Mouse (Mus musculus) G1E-ER4 (cell line): ENCODE data around the gene Vav1. TPM values are rescaled to one million over a fixed set of nuclear protein-coding genes. Genes with fewer than 3 reads are reported as not detected.

Experiments
- GATA1 ChIP-seq: IDR thresholded peaks from one replicate; pipeline ENCODE4 v1.8.0; 2012; ENCODE audit warnings: low read length, inconsistent platforms
- polyA plus RNA-seq: library from polyadenylated mRNA; stranded (reverse); fragments of >175 nt; gene quantifications from 2 replicates; pipeline ENCODE4 v1.2.3, GENCODE M21; 2012

The Vav1 gene
- polyA plus RNA-seq, result 38.8 and 39.8 TPM in 2 replicates

DNA sequence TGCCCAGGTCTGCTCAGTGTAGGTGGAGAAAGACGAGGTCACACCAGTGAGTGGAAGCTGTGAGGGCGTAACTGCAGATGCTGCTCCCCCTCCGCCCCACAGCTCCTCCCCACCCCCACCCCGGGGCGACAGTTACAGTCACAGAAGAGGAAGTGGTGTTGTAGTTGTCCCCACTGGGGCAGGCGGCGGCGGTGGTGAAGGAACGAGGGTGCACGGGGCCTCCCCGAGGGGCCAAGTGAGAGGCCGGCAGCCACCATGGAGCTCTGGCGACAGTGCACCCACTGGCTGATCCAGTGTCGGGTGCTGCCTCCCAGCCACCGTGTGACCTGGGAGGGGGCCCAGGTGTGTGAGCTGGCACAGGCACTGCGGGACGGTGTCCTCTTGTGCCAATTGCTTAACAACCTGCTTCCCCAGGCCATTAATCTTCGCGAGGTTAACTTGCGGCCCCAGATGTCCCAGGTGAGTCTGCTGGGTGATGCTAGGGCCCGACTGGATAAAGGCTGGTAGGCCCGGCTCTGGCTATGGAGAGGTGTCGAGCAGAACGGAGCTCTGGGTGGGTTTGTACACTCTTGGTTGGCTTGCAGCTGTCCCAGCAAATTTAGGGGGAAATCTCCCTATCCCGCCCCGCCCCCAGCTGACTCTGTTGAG, at the start of gene Vav1:
Gene Vav1 (plus strand): TSS at position 158 of the 648 bp plus-strand sequence.
- no peak for TF ChIP-seq GATA1

DNA sequence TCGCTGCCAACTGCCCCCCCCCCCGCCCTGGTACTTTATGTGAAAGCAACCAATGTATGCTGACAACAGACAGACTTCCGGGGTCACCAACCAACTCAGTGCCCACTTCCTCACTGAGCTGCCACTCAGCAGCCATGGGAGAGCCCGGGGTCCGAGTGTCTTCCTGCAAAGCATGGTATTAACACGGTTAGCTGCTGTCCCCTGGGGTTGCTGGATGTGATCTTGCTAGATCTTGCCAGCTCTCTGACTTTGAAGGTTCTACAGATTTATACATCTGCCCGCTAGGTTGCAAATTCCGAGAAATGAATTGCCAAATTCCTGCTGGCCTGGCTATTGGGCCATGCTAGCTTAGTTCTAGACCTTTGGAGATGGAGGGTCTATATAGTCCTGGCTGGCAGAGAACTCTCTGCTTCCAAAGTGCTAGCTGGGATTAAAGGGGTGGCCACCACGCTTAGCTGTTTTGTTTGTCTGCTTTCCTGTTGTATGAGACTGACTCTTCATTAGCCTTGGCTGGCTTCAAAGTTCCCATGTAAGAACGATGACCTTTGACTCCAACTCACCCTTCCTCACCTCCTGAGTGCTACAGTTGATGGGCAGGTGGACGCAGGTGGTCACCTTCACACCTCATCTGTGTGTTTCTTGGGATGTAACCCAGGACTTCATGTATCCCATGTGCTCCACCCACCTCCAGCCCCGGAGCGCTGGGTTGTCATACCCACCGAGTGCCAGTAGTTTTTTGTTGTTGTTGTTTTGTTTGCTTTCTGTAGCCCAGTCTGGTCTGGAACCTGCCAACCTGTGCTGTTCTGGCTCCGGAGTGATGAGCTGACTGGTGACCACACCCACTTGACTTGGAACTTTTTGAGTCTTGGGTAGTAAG, 48.8 kb upstream of the Vav1 start:
- TF ChIP-seq GATA1, result no peak

DNA sequence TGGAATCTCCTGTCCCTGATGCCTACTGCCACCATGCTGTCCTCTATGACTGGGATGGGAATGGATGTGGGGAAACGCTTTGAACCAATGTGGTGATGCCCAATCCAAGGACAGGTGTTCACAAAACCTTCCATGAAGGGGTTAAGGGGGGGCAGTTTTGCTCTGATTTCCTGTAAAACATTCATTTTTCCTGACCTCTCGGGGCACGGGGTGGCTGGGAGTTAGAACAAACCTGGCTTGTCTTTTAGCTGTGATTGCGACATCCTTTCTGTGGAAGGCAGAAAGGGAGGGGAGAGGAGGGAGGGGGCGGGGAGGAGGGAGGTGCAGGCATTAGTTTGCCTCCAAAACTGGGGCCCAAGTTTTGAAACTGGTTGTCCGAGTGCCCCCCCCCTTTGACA, 48.2 kb upstream of the Vav1 start:
- no peak for TF ChIP-seq GATA1

DNA sequence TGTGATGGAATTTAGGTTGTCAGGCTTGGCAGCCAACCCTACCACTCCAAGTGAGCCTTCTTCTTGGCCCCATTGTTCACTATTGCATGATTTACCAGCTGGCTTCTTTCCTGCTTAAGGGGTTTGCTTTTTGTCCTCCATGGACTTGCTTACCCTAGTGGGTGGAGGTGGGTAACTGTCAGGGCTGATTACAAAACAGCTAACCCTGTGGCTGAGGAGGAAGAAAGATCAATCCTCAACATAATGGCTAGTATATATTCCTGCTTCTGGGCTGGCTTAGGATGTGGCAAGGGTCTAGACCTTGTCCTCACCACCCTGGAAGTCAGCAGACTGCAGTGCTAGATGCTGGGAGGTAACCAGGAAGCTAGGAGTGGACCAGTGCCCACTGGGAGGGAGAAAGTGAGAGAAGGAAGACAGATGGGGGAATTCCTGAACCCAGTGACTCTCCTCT, 47.6 kb upstream of the Vav1 start:
- no peak for TF ChIP-seq GATA1

DNA sequence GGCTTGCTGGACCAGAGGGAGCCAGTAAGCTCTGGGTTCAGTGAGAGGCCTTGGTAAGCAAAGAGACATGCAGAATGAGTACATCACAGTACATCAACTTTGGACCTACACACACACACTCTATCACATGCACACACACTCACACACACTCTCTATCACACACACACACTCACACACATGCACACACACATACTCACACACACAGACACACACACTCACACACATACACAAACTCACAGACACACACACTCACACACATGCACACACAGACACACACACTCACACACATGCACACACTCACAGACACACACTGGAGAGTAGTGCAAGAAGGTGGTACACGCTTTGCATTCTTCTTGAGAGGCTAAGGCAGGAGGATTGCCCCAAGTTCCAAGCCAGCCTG, 46.7 kb upstream of the Vav1 start:
- no peak for TF ChIP-seq GATA1

DNA sequence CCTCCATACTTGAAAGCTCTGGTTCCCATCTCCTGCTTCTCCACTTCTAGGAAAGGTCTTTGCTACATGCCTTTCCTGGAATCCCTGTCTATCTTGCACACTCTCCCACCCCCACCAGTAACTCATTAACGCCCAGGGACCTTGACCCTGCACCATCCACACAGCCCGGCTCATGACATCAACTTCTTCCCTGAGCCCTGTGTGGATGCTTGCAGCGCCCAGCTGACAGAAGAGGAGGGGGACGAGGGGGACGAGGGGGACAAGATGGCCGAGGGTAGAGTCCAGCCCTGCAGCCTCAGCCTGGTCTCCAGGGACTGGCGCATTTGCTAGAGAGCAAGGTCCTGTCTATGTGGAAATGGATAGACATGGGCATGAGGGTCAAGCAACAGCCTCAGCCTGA, 45.9 kb upstream of the Vav1 start:
- no peak for TF ChIP-seq GATA1

DNA sequence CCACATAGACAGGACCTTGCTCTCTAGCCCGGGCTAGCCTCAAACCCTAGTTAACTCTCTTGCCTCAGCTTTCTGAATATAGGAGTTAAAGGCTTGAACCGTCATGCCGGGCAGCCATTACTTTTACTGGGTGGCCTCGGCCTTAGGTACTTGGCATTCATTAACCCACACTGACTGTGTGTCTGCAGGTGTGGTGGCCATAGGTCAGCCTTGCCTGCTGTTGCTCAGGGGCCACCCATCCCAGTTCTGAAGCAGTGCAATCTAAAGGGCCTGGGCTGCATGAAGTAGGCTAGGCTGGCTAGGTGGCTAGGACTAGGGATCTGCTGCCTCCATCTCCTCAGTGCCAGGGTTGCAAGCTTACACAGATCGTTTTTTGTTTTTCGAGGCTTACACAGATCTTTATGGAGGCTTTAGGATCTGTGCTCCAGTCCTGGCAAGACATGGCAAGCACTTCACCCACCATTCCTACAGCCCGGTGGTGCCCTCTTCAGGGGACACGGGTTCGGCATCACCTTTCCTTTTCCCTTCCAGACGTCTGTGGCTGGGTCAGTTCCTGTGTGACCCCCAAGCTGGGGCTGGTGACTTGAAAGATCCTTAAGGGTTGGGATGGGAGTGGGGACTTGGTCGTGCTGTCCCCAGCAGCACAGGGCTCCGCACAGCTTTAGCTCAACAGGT, 44.5 kb upstream of the Vav1 start:
- TF ChIP-seq GATA1, result no peak

DNA sequence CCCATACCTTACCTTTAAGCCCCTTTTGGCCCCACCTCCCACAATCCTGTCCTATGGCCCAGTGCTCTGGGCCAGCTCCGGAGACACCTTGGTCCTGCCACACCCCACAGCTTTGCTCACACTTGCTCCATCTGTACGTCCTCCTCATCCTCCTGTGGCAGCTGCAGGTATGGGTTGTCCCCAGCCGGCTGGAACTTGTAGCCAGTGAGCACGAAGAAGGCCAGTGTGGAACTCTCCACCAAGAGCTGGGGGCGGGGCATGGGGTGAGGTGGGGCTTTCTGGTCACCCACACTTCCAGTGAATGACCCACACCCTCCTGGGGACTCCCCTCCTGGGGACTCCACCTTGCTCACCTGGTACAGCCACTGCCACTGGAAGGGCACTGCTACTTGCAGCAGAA, 43.1 kb upstream of the Vav1 start:
- no peak for TF ChIP-seq GATA1

DNA sequence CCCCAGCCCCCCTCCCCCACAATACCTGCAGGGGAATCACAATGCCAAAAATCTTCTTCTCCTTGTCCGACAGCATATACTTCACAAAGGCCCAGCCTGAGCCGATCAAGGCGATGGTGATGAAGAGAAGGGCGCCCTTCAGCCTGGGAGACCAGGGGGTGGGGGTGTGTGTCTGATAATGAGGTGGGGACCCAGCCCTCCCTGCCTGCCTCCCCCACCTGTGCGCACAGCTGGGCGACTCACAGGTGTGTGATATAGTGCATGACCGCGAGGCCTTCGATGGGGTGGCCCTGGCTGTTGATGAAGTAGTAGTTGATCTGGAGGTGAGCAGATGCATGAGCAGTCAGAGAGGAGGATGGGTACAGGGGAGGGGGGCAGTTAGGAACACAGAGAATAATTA, 41.7 kb upstream of the Vav1 start:
- no peak for TF ChIP-seq GATA1

DNA sequence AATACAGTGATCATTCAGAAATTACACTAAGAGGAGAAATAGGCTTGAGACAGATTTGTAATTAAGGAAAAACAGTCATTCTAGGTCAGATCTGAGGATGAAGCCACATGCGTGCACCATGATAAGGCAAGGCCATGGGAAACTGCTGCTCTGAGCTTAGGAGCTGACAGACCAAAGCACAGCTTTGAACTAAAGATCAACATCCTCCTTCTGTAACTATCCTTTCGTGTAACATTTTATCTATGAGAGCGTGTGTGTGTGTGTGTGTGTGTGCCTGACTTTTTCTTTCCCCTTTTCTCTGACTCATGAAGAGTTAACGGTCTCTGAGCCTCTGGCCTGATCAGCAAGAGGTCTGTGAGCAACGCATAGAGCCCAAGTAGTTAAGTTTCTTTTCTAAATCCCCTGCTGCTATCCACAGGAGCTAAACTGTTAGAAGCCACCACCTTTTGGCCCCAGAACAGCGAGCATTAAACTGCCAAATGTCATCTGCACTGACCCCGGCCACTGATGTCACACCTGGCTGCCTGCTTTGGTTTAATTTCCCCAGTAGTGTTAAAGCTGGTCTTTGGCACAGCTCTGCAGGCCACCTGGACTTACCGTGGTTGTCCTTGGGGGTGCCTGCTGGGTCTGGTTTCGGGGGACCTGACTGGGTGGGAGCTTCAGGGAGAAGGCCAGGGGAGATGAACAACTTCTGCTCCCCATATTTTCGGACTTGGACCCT, 35.1 kb upstream of the Vav1 start:
- no peak for TF ChIP-seq GATA1

DNA sequence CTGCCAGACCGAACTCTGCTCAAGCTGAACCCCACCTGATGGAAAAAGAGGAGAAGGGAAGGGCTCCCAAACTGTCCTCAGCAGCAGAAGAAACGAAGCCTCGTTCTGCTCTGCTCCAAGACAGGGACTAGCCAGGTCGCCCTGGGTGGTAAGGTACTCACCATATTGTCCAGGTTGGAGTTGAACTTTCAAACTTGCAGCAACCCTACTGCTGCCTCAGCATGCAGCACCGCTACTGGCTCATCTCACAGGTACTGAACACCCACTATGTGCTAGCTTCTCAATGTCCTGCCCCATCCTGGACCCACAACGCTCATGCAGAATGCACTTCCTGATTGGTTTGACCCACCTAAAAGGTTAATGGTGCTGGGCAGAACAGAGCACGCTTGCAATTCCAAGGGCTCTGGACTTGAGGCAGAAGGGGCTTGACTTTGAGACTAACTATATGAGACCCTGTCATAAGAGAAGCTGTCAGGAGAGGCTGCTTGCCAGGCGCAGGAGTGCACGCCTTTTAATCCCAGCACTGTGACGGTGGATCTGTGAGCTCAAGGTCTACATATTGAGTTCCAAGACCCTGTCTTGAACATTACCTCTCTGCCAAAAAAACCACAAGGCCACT, 33.5 kb upstream of the Vav1 start:
- no peak for TF ChIP-seq GATA1

DNA sequence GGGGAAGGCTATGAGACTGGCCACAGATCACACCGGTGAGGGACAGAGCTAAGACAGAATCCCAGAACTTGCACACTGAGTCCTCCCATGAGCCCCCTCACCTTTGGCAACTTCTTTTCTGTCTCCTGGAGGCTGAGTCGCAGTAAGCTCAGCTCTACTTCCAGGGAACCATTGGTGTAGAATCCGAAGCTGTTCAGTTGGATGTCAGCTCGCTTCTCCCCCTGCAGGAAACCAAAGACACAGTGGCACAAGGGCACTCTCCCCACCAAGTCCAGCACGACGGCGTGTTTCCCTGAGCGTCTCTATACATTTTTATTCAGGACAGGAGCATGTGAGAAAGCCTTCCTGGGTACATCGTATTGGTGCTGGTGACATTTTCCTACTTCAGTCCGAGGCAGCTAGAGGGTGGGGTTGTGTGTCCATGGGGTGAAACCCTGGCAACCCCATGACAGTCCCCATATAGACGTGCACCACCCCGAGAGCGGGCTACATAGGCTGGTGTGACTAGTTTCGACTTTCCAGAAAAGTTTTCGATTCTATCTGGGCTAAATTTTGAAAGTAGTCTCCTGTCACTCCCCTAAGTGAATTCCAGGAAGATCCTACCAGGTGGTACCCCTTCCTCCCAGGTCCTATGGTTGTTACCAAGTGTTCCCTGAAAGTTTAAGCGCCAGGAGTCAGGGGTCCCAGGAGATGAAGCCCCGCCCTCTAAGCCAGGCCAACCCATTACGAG, 32.1 kb upstream of the Vav1 start:
- no peak for TF ChIP-seq GATA1

DNA sequence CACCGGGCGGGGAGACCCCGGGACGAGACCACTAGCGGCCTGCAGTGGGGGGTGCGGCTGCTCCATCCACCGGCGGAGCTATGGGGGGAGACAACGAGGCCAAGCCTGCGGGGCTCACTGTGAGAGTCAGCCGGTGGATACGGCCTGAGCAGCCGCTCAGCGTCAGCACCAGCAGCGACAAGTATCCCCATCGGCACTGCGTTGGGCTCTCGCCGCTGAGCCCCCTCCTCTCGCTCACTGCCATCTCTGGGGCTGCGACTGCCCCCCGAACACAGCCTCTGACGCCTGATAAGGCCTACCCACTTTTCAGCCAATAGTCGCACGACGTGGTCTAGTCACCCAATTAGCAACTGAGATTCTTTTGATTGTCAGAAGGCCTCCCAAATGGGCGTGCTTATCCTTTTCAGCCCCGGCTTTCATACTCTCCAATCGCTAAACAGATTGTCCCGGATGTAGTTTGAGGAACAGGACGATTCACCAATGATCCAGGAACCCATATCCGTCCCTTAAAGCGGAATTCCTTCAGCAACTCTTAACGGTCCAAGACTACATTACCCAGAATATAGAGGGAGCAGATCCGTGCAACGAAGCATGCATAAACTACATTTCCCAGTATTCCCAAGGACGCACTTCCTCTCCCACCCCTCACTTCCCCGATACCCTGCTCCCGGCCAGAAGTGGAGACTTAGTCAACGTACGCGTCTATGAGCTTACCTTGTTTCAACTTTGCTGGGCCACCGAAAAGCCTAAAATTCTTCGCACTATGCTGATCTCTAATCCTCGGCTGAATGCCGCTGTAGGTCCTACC, 31.3 kb upstream of the Vav1 start:
- TF ChIP-seq GATA1, result no peak

DNA sequence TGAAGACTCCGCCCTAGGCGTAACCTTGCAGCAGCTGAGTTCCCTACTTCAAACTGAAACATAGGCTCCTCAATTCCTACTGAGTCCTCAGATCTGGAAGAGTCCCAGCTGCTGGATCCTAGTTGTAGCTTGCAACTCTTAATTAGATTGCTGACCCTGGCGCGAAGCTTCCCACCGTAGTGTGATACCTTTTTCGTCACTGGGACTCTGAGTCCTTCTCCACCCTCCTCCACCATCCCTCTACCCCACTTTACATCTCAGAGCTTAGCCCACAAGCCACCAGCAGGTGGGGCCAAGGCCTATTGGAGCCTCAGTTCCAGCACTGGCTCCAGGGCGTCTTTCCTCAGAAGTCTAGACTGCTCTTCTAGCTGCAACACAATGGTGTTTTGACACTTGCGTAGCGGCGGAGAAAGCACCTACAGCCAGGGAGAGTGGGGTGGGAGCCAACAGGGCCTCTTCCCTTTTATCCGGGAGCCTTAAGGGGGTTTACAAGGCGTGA, 30.6 kb upstream of the Vav1 start, which contains the start of gene Gpr108:
Gene Gpr108 (minus strand): TSS at position 246 of the 499 bp plus-strand sequence.
- no peak for TF ChIP-seq GATA1
